Mouse (Mus musculus): ENCODE results near the gene Dab1. TPM values are rescaled to one million over a fixed set of nuclear protein-coding genes. Genes with fewer than 3 reads are reported as not detected.

Dab1 gene
- polyA plus RNA-seq, 1 experiment from 2014 or later: 41.6 TPM

GRCm38 (mm10) chr4:104670741-104671140, 1051.6 kb downstream of the Dab1 start:
- no peak overlapping the region for H3K4me2 ChIP-seq (replicated peaks)
- no peaks in the 10 kb centered on the region for H3K27me3 ChIP-seq (replicated peaks)
- no peaks in the 10 kb centered on the region for H3K4me1 ChIP-seq (replicated peaks)
- ATAC-seq: no peak
- no peaks in the 10 kb centered on the region for H3K36me3 ChIP-seq
- H3K9ac ChIP-seq: no peak overlapping the region
- no peak overlapping the region for H3K27ac ChIP-seq
- no peak overlapping the region for H3K4me3 ChIP-seq (replicated peaks)
- no peaks in the 10 kb centered on the region for H3K9me3 ChIP-seq

- no peak for ATAC-seq
- H3K4me2 ChIP-seq (replicated peaks): no peak overlapping the region
- no peaks in the 10 kb centered on the region for H3K4me1 ChIP-seq (replicated peaks)
- no peaks in the 10 kb centered on the region for H3K27me3 ChIP-seq (replicated peaks)
- 86% methylated on average over 3 of the region's 3 CpGs for WGBS
- no peak overlapping the region for H3K9ac ChIP-seq
- no peak overlapping the region for H3K27ac ChIP-seq
- no peaks in the 10 kb centered on the region for H3K36me3 ChIP-seq
- no peaks in the 10 kb centered on the region for H3K9me3 ChIP-seq
- no peak overlapping the region for H3K4me3 ChIP-seq (replicated peaks)
These were observed 1054.2 kb downstream of the Dab1 start for GRCm38 (mm10) chr4:104673317-104673716.

GRCm38 (mm10) chr4:104674706-104675105, 1055.5 kb downstream of the Dab1 start:
- H3K36me3 ChIP-seq: no peaks in the 10 kb centered on the region
- H3K4me3 ChIP-seq (replicated peaks): no peak overlapping the region
- WGBS: 90% methylated on average over 5 of the region's 5 CpGs
- H3K4me1 ChIP-seq (replicated peaks): no peaks in the 10 kb centered on the region
- H3K27ac ChIP-seq: no peak overlapping the region
- no peaks in the 10 kb centered on the region for H3K9me3 ChIP-seq
- H3K27me3 ChIP-seq (replicated peaks): no peaks in the 10 kb centered on the region
- H3K9ac ChIP-seq: no peak overlapping the region
- ATAC-seq: no peak
- H3K4me2 ChIP-seq (replicated peaks): no peak overlapping the region

GRCm38 (mm10) chr4:104678234-104678633, 1059.1 kb downstream of the Dab1 start:
- H3K4me2 ChIP-seq (replicated peaks): no peak overlapping the region
- no peaks in the 10 kb centered on the region for H3K4me1 ChIP-seq (replicated peaks)
- no peaks in the 10 kb centered on the region for H3K36me3 ChIP-seq
- no peak for ATAC-seq
- H3K9ac ChIP-seq: no peak overlapping the region
- no peak overlapping the region for H3K4me3 ChIP-seq (replicated peaks)
- no peaks in the 10 kb centered on the region for H3K9me3 ChIP-seq
- H3K27me3 ChIP-seq (replicated peaks): no peaks in the 10 kb centered on the region
- no peak overlapping the region for H3K27ac ChIP-seq
- 75% methylated on average over 7 of the region's 7 CpGs for WGBS

GRCm38 (mm10) chr4:104680475-104680874, 1061.3 kb downstream of the Dab1 start:
- Histone ChIP-seq H3K4me3 (replicated peaks) (no peak overlapping the region), H3K9ac (no peak overlapping the region), H3K9me3 (no peaks in the 10 kb centered on the region), H3K4me2 (replicated peaks) (no peak overlapping the region), H3K27ac (no peak overlapping the region), H3K4me1 (replicated peaks) (no peaks in the 10 kb centered on the region), H3K36me3 (no peaks in the 10 kb centered on the region), H3K27me3 (replicated peaks) (no peaks in the 10 kb centered on the region)
- WGBS: 88% methylated on average over 4 of the region's 4 CpGs
- no peak for ATAC-seq

GRCm38 (mm10) chr4:104686137-104686809, 1067.1 kb downstream of the Dab1 start:
- 59% methylated on average over 18 of the region's 18 CpGs for WGBS
- Histone ChIP-seq H3K4me1 (replicated peaks) (no peaks in the 10 kb centered on the region), H3K9me3 (no peaks in the 10 kb centered on the region), H3K9ac (no peak overlapping the region), H3K4me2 (replicated peaks) (no peak overlapping the region), H3K4me3 (replicated peaks) (no peak overlapping the region), H3K36me3 (no peaks in the 10 kb centered on the region), H3K27ac (no peak overlapping the region), H3K27me3 (replicated peaks) (no peaks in the 10 kb centered on the region)
- ATAC-seq: no peak

- no peak overlapping the region for H3K27ac ChIP-seq
- no peaks in the 10 kb centered on the region for H3K27me3 ChIP-seq (replicated peaks)
- H3K4me3 ChIP-seq (replicated peaks): no peak overlapping the region
- 10% methylated on average over 3 of the region's 3 CpGs for WGBS
- H3K4me2 ChIP-seq (replicated peaks): no peak overlapping the region
- no peaks in the 10 kb centered on the region for H3K36me3 ChIP-seq
- no peak overlapping the region for H3K9ac ChIP-seq
- H3K9me3 ChIP-seq: no peaks in the 10 kb centered on the region
- no peak for ATAC-seq
- H3K4me1 ChIP-seq (replicated peaks): no peaks in the 10 kb centered on the region
These were observed 1069.9 kb downstream of the Dab1 start for GRCm38 (mm10) chr4:104689047-104689446.

- H3K27me3 ChIP-seq (replicated peaks): no peaks in the 10 kb centered on the region
- H3K27ac ChIP-seq: no peak overlapping the region
- H3K4me1 ChIP-seq (replicated peaks): no peaks in the 10 kb centered on the region
- no peak overlapping the region for H3K4me3 ChIP-seq (replicated peaks)
- no peak overlapping the region for H3K4me2 ChIP-seq (replicated peaks)
- no peaks in the 10 kb centered on the region for H3K36me3 ChIP-seq
- ATAC-seq: no peak
- H3K9ac ChIP-seq: no peak overlapping the region
- H3K9me3 ChIP-seq: no peaks in the 10 kb centered on the region
- 86% methylated on average over 7 of the region's 7 CpGs for WGBS
These were observed 1071.9 kb downstream of the Dab1 start for GRCm38 (mm10) chr4:104691026-104691425.

- H3K4me2 ChIP-seq (replicated peaks): no peak overlapping the region
- WGBS: 75% methylated on average over 11 of the region's 11 CpGs
- H3K9ac ChIP-seq: no peak overlapping the region
- H3K27me3 ChIP-seq (replicated peaks): no peaks in the 10 kb centered on the region
- H3K36me3 ChIP-seq: no peaks in the 10 kb centered on the region
- no peak for ATAC-seq
- no peak overlapping the region for H3K27ac ChIP-seq
- no peak overlapping the region for H3K4me3 ChIP-seq (replicated peaks)
- H3K4me1 ChIP-seq (replicated peaks): no peaks in the 10 kb centered on the region
- no peaks in the 10 kb centered on the region for H3K9me3 ChIP-seq
These were observed 1075.0 kb downstream of the Dab1 start for GRCm38 (mm10) chr4:104694188-104694587.

GRCm38 (mm10) chr4:104696522-104696921, 1077.4 kb downstream of the Dab1 start:
- no peaks in the 10 kb centered on the region for H3K36me3 ChIP-seq
- ATAC-seq: no peak
- H3K27ac ChIP-seq: no peak overlapping the region
- WGBS: 94% methylated on average over 3 of the region's 3 CpGs
- no peaks in the 10 kb centered on the region for H3K4me1 ChIP-seq (replicated peaks)
- H3K9me3 ChIP-seq: no peaks in the 10 kb centered on the region
- no peak overlapping the region for H3K4me2 ChIP-seq (replicated peaks)
- no peak overlapping the region for H3K4me3 ChIP-seq (replicated peaks)
- no peaks in the 10 kb centered on the region for H3K27me3 ChIP-seq (replicated peaks)
- H3K9ac ChIP-seq: no peak overlapping the region

GRCm38 (mm10) chr4:104697703-104698102, 1078.5 kb downstream of the Dab1 start:
- H3K9ac ChIP-seq: no peak overlapping the region
- no peaks in the 10 kb centered on the region for H3K9me3 ChIP-seq
- H3K4me2 ChIP-seq (replicated peaks): no peak overlapping the region
- no peaks in the 10 kb centered on the region for H3K4me1 ChIP-seq (replicated peaks)
- H3K4me3 ChIP-seq (replicated peaks): no peak overlapping the region
- no peaks in the 10 kb centered on the region for H3K27me3 ChIP-seq (replicated peaks)
- no peak for ATAC-seq
- H3K36me3 ChIP-seq: no peaks in the 10 kb centered on the region
- H3K27ac ChIP-seq: no peak overlapping the region
- 66% methylated on average over 4 of the region's 4 CpGs for WGBS

- H3K4me1 ChIP-seq (replicated peaks): no peaks in the 10 kb centered on the region
- WGBS: 62% methylated on average over 10 of the region's 10 CpGs
- no peak overlapping the region for H3K4me2 ChIP-seq (replicated peaks)
- no peaks in the 10 kb centered on the region for H3K27me3 ChIP-seq (replicated peaks)
- H3K4me3 ChIP-seq (replicated peaks): no peak overlapping the region
- no peak overlapping the region for H3K27ac ChIP-seq
- ATAC-seq: no peak
- H3K36me3 ChIP-seq: no peaks in the 10 kb centered on the region
- no peak overlapping the region for H3K9ac ChIP-seq
- no peaks in the 10 kb centered on the region for H3K9me3 ChIP-seq
These were observed 1086.8 kb downstream of the Dab1 start for GRCm38 (mm10) chr4:104705664-104706645.

All from intestine, embryonic 15.5 days (tissue).